Mouse (Mus musculus) erythroblast, embryonic 14.5 days (primary cell): ENCODE results near the gene Ttc39b.

Experiments
- GATA1 ChIP-seq: IDR thresholded peaks from 2 replicates; pipeline ENCODE4 v1.6.1; 2012; ENCODE audit warnings: low read length, inconsistent platforms, mixed read lengths
- TAL1 ChIP-seq: IDR thresholded peaks from 3 replicates; pipeline ENCODE4 v1.6.1; 2012; ENCODE audit warnings: low read length, inconsistent platforms, mixed read lengths

- TF ChIP-seq GATA1 = no peak
- no peak for TF ChIP-seq TAL1
Measured at GRCm38 (mm10) chr4:83301713-83302112, 22.3 kb downstream of the Ttc39b start.
